Mouse (Mus musculus) T-cell, adult 2 months (primary cell): ENCODE measurements around the gene AC124108.1.
A peak's percentile ranks its signal among the peaks of the same experiment; 100 is the strongest.
"Not testable (repeated sequence)": the region's sequence is repeated elsewhere in the genome, so short reads cannot be mapped to it uniquely, and the experiment has no call there.

Experiments
- DNase-seq: peaks from one replicate; pipeline ENCODE4 v3.0.0; 2022; ENCODE audit warnings: low spot score

Gene AC124108.1

GRCm38 (mm10) chr1:132191093-132191785 lies at the start of gene AC124108.1, which contains the start of gene Lemd1:
Gene AC124108.1, plus strand, starts transcription at chr1:132191457.
Gene Lemd1, plus strand, starts transcription at chr1:132191431.
- no peak for DNase-seq

GRCm38 (mm10) chr1:132141753-132142152 lies 49.5 kb upstream of the AC124108.1 start:
- no peak for DNase-seq

- DNase-seq: no peak
Measured at GRCm38 (mm10) chr1:132143079-132143478, 48.2 kb upstream of the AC124108.1 start.

- no peak for DNase-seq
Measured at GRCm38 (mm10) chr1:132143730-132144129, 47.5 kb upstream of the AC124108.1 start.

GRCm38 (mm10) chr1:132144223-132144622 lies 47.0 kb upstream of the AC124108.1 start:
- no peak for DNase-seq

GRCm38 (mm10) chr1:132144837-132145236 lies 46.4 kb upstream of the AC124108.1 start:
- DNase-seq: no peak

- no peak for DNase-seq
Measured at GRCm38 (mm10) chr1:132145973-132146685, 45.1 kb upstream of the AC124108.1 start.

- no peak for DNase-seq
Measured at GRCm38 (mm10) chr1:132149410-132149809, 41.8 kb upstream of the AC124108.1 start.

GRCm38 (mm10) chr1:132150171-132150570 lies 41.1 kb upstream of the AC124108.1 start:
- no peak for DNase-seq

- DNase-seq: no peak
Measured at GRCm38 (mm10) chr1:132150817-132151601, 40.2 kb upstream of the AC124108.1 start.

GRCm38 (mm10) chr1:132151908-132152307 lies 39.3 kb upstream of the AC124108.1 start:
- DNase-seq: no peak

GRCm38 (mm10) chr1:132153086-132153690 lies 38.1 kb upstream of the AC124108.1 start:
- no peak for DNase-seq

- no peak for DNase-seq
Measured at GRCm38 (mm10) chr1:132153691-132154090, 37.6 kb upstream of the AC124108.1 start.

- DNase-seq: peak; percentile 75
Measured at GRCm38 (mm10) chr1:132155737-132156136, 35.5 kb upstream of the AC124108.1 start.

GRCm38 (mm10) chr1:132157016-132157781 lies 34.1 kb upstream of the AC124108.1 start:
- DNase-seq: peak; percentile 58

- no peak for DNase-seq
Measured at GRCm38 (mm10) chr1:132157808-132158207, 33.4 kb upstream of the AC124108.1 start.

- DNase-seq: no peak
Measured at GRCm38 (mm10) chr1:132158741-132159140, 32.5 kb upstream of the AC124108.1 start.

- no peak for DNase-seq
Measured at GRCm38 (mm10) chr1:132159681-132160080, 31.6 kb upstream of the AC124108.1 start.

- no peak for DNase-seq
Measured at GRCm38 (mm10) chr1:132161211-132161880, 29.9 kb upstream of the AC124108.1 start.

- DNase-seq: not testable (repeated sequence)
Measured at GRCm38 (mm10) chr1:132162618-132163017, 28.6 kb upstream of the AC124108.1 start.
